Mouse (Mus musculus): ENCODE results near the gene Ctdspl. TPM values are rescaled to one million over a fixed set of nuclear protein-coding genes. Genes with fewer than 3 reads are reported as not detected.

Ctdspl gene
- polyA plus RNA-seq, 1 experiment from 2014 or later, result 2.4 TPM

DNA sequence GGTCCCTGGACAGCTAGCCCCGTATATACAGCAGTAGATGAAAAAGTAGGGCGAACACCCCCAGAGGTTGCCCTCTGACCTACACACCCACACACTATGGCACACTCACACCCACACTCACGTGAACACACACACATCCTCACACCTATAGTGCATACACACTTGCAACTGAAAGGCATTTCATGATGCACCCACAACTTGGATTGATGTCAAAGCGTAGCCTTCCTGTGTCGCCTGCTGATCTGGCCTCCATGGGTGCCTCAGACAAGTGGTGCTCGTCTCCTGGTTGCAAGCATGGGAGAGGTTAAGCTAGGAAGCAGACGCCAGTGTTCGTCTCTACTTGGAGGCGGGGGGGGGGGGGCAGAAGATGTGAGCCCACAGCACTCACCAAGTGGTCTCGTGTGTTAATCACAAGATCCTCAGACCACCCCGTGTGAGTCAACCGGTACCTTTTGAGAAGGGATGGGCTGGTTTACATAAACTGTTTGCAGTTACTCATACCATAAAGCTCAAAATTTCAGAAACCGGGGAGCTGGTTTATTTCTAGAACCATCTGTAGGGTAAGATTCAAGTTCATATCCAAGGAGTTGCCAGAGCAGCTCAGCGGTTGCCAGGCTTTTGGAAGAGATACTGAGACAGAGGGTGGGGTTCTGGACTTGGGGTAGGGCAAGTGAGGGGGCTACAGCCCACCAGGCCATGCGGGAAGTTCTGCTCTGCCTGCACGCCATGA, 27.4 kb downstream of the Ctdspl start:
- TF ChIP-seq CTCF (IDR thresholded peaks at IDR 0.05; ENCODE audit: low read depth) (no peak), EP300 (IDR thresholded peaks at IDR 0.05; ENCODE audit: low read depth) (no peak)
- DNase-seq (no peak), ATAC-seq (no peak)
- 79% methylated on average over 16 of the region's 16 CpGs for WGBS (ENCODE audit: insufficient replicate concordance)
- no peak overlapping the region for H3K9ac ChIP-seq (replicated peaks)
- no peak overlapping the region for H3K27ac ChIP-seq (ENCODE audit: low read depth)
- H3K27me3 ChIP-seq (ENCODE audit: insufficient read depth, low read length), result no peaks in the 10 kb centered on the region
- H3K9me3 ChIP-seq (ENCODE audit: low read length), result no peaks in the 10 kb centered on the region
- no peak overlapping the region for H3K4me3 ChIP-seq (ENCODE audit: low read depth, low read length)
- H3K4me2 ChIP-seq (ENCODE audit: low read depth, low read length), result no peak overlapping the region
- no peaks in the 10 kb centered on the region for H3K36me3 ChIP-seq (replicated peaks; ENCODE audit: insufficient read depth, low read length)
- peaks cover 2% of the 10 kb centered on the region; the same call in 1 of the 2 replicates for H3K4me1 ChIP-seq (ENCODE audit: insufficient read depth)

DNA sequence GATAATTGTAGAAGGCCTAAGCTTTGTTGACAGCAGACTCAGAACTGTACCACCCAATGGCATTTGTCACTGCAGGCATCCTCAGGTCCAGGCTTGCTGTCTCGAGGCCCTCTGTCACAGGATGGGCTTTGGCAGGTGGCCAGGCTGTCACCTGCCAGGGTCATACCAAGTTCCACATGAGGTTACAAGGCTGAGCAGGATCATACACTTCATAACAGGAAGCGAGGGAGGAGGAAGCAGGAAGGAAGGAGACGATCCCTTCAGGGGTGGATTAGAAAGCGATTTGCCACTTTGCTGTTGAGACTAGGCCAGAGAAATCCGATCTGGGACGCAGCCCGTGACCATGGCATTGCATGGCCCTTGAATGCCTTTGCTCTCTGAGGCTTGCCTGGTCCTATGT, 32.5 kb downstream of the Ctdspl start:
- 60% methylated on average over 7 of the region's 7 CpGs for WGBS (ENCODE audit: insufficient replicate concordance)
- no peak for TF ChIP-seq CTCF (IDR thresholded peaks at IDR 0.05; ENCODE audit: low read depth)
- no peak for TF ChIP-seq EP300 (IDR thresholded peaks at IDR 0.05; ENCODE audit: low read depth)
- Histone ChIP-seq H3K9ac (replicated peaks) (no peak overlapping the region), H3K27ac (ENCODE audit: low read depth) (0 out of 2 replicates have a peak overlapping the region, but pooled peaks have one; percentile 41), H3K4me3 (ENCODE audit: low read depth, low read length) (no peak overlapping the region), H3K36me3 (replicated peaks; ENCODE audit: insufficient read depth, low read length) (no peaks in the 10 kb centered on the region), H3K4me1 (ENCODE audit: insufficient read depth) (peaks cover 6% of the 10 kb centered on the region), H3K4me2 (ENCODE audit: low read depth, low read length) (no peak overlapping the region), H3K27me3 (ENCODE audit: insufficient read depth, low read length) (no peaks in the 10 kb centered on the region), H3K9me3 (ENCODE audit: low read length) (no peaks in the 10 kb centered on the region)
- peak; percentile 42 for DNase-seq
- no peak for ATAC-seq

- Histone ChIP-seq H3K4me1 (ENCODE audit: insufficient read depth) (peaks cover 6% of the 10 kb centered on the region), H3K27ac (ENCODE audit: low read depth) (peak overlapping the region; percentile 49), H3K4me3 (ENCODE audit: low read depth, low read length) (no peak overlapping the region), H3K9me3 (ENCODE audit: low read length) (no peaks in the 10 kb centered on the region), H3K27me3 (ENCODE audit: insufficient read depth, low read length) (no peaks in the 10 kb centered on the region), H3K9ac (replicated peaks) (no peak overlapping the region), H3K4me2 (ENCODE audit: low read depth, low read length) (peak overlapping the region; percentile 23), H3K36me3 (replicated peaks; ENCODE audit: insufficient read depth, low read length) (no peaks in the 10 kb centered on the region)
- TF ChIP-seq CTCF (IDR thresholded peaks at IDR 0.05; ENCODE audit: low read depth) (no peak), EP300 (IDR thresholded peaks at IDR 0.05; ENCODE audit: low read depth) (peak; percentile 19; the same call in 1 of the 2 replicates)
- 36% methylated on average over 16 of the region's 16 CpGs for WGBS (ENCODE audit: insufficient replicate concordance)
- ATAC-seq (peak; percentile 91), DNase-seq (peak; percentile 57)
Observed at GRCm38 (mm10) chr9:118960415-118961091, 34.3 kb downstream of the Ctdspl start.

- no peaks in the 10 kb centered on the region for H3K27me3 ChIP-seq (ENCODE audit: insufficient read depth, low read length)
- H3K9me3 ChIP-seq (ENCODE audit: low read length), result no peaks in the 10 kb centered on the region
- 78% methylated on average over 9 of the region's 9 CpGs for WGBS (ENCODE audit: insufficient replicate concordance)
- peaks cover 7% of the 10 kb centered on the region; the same call in 1 of the 2 replicates for H3K36me3 ChIP-seq (replicated peaks; ENCODE audit: insufficient read depth, low read length)
- H3K27ac ChIP-seq (ENCODE audit: low read depth), result no peak overlapping the region
- H3K4me1 ChIP-seq (ENCODE audit: insufficient read depth), result peaks cover 6% of the 10 kb centered on the region
- H3K9ac ChIP-seq (replicated peaks), result no peak overlapping the region
- no peak for ATAC-seq
- no peak overlapping the region for H3K4me3 ChIP-seq (ENCODE audit: low read depth, low read length)
- no peak overlapping the region for H3K4me2 ChIP-seq (ENCODE audit: low read depth, low read length)
- TF ChIP-seq EP300 (IDR thresholded peaks at IDR 0.05; ENCODE audit: low read depth), result no peak
- no peak for TF ChIP-seq CTCF (IDR thresholded peaks at IDR 0.05; ENCODE audit: low read depth)
- no peak for DNase-seq
Observed at GRCm38 (mm10) chr9:118963149-118963548, 36.9 kb downstream of the Ctdspl start.

DNA sequence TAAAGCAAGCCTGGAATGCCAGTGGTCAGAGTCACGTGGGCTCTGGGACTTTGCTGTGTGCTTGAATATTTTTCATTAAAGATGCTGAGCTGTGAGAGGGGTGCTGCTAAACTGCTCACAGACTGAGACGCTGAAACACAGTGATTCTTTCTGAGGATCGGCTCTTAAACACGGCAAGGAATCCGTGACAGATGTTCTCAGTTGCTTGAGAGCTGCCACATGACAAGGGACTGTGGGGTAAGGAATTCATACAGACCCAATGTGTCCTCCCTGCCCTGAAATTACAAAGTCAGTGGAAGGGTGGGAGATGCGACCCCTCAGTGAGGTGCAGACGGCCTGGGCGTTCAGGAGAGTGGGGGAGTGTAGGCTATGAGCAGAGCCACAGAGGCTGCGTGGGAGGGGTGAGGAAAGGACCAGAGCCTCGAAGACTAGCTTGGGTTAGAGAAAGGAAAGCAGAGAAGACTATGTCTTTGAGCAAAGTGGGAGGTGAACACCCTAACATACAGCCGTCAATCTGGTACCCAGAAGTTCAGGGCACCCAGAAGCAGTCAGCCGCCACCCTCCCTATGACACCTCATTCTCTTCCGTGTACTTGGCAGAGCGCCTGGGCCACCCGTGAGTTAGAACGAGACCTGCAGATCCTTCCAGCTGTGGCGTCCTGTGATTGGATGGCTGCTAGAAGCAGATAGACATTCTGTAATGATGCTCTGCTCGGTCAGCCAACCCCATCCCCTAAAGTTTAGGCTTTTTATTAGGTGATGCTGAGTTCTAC, 38.2 kb downstream of the Ctdspl start:
- ATAC-seq (no peak), DNase-seq (no peak)
- peaks cover 7% of the 10 kb centered on the region; the same call in 1 of the 2 replicates for H3K36me3 ChIP-seq (replicated peaks; ENCODE audit: insufficient read depth, low read length)
- no peak overlapping the region for H3K4me3 ChIP-seq (ENCODE audit: low read depth, low read length)
- H3K27me3 ChIP-seq (ENCODE audit: insufficient read depth, low read length), result no peaks in the 10 kb centered on the region
- 76% methylated on average over 18 of the region's 18 CpGs for WGBS (ENCODE audit: insufficient replicate concordance)
- peaks cover 6% of the 10 kb centered on the region for H3K4me1 ChIP-seq (ENCODE audit: insufficient read depth)
- no peaks in the 10 kb centered on the region for H3K9me3 ChIP-seq (ENCODE audit: low read length)
- H3K27ac ChIP-seq (ENCODE audit: low read depth), result no peak overlapping the region
- H3K9ac ChIP-seq (replicated peaks), result no peak overlapping the region
- TF ChIP-seq EP300 (IDR thresholded peaks at IDR 0.05; ENCODE audit: low read depth), result no peak
- TF ChIP-seq CTCF (IDR thresholded peaks at IDR 0.05; ENCODE audit: low read depth), result no peak
- no peak overlapping the region for H3K4me2 ChIP-seq (ENCODE audit: low read depth, low read length)

GRCm38 (mm10) chr9:118969810-118970209, 43.6 kb downstream of the Ctdspl start:
- no peak overlapping the region for H3K4me2 ChIP-seq (ENCODE audit: low read depth, low read length)
- no peak for ATAC-seq
- H3K9ac ChIP-seq (replicated peaks), result no peak overlapping the region
- H3K4me3 ChIP-seq (ENCODE audit: low read depth, low read length), result no peak overlapping the region
- no peak for DNase-seq
- H3K27me3 ChIP-seq (ENCODE audit: insufficient read depth, low read length), result no peaks in the 10 kb centered on the region
- no peak for TF ChIP-seq EP300 (IDR thresholded peaks at IDR 0.05; ENCODE audit: low read depth)
- no peak for TF ChIP-seq CTCF (IDR thresholded peaks at IDR 0.05; ENCODE audit: low read depth)
- H3K27ac ChIP-seq (ENCODE audit: low read depth), result no peak overlapping the region
- peaks cover 5% of the 10 kb centered on the region; the same call in 1 of the 2 replicates for H3K4me1 ChIP-seq (ENCODE audit: insufficient read depth)
- no peaks in the 10 kb centered on the region for H3K9me3 ChIP-seq (ENCODE audit: low read length)
- peaks cover 7% of the 10 kb centered on the region; the same call in 1 of the 2 replicates for H3K36me3 ChIP-seq (replicated peaks; ENCODE audit: insufficient read depth, low read length)
- 82% methylated on average over 4 of the region's 4 CpGs for WGBS (ENCODE audit: insufficient replicate concordance)
